Mouse (Mus musculus): ENCODE results near the gene Galnt4.
"Not testable (repeated sequence)": the region's sequence is repeated elsewhere in the genome, so short reads cannot be mapped to it uniquely, and the experiment has no call there.

The Galnt4 gene

DNA sequence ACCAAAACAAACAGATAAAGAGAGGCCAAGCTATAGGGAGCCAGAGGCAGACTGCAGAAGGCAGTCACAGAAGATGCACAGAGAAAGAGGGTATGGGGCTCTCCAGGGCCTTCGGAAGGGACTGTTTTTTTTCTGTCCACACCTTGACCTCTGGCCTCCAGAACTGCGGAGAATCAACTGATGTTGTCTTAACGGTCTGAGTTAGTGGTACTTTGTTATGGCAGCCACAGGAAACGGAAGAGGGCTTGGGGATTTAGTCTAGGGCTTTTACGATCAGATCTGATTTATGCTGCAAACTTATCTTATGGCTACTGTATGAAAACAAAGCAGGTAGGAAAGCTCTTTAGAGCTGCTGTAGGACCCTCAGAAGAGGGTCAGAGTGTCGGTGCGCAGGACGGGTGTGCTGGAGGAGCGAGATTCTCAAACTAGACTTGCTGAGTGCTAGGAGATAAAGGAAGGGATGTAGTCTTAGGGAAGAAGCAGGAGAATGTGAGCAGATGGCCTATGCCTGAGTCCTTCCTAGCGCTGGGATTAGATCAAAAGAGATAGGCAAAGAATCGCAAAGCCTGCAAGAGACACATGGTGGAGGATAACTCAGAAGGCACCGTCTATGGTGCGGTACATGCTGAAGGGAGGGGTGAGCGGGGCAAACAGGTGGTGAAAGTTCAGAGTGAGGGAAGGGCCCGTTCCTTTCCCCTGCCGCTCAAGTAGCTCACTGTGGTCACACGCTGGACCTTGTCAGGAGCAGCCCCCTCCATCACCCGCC, 7.7 kb downstream of the Galnt4 start:
- no peak for DNase-seq

DNA sequence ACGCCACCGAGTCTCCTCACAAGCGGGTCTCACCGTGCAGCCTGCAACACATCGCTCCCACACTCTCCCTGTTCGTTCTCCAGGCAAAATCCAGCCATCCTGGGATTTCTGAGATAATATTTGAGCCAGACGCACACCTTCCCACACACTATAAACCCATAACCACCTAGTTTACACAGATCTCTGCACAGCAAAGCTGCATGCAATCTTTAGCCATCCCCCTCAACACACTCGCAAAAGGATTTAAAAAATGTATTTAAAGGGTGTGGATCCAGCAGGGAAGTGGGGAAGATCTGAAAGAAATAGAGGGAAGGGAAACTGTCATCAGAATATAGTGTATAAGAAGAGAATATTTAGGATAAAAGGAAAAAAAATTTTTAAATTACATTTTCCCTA, 8.3 kb downstream of the Galnt4 start:
- DNase-seq, result no peak

DNA sequence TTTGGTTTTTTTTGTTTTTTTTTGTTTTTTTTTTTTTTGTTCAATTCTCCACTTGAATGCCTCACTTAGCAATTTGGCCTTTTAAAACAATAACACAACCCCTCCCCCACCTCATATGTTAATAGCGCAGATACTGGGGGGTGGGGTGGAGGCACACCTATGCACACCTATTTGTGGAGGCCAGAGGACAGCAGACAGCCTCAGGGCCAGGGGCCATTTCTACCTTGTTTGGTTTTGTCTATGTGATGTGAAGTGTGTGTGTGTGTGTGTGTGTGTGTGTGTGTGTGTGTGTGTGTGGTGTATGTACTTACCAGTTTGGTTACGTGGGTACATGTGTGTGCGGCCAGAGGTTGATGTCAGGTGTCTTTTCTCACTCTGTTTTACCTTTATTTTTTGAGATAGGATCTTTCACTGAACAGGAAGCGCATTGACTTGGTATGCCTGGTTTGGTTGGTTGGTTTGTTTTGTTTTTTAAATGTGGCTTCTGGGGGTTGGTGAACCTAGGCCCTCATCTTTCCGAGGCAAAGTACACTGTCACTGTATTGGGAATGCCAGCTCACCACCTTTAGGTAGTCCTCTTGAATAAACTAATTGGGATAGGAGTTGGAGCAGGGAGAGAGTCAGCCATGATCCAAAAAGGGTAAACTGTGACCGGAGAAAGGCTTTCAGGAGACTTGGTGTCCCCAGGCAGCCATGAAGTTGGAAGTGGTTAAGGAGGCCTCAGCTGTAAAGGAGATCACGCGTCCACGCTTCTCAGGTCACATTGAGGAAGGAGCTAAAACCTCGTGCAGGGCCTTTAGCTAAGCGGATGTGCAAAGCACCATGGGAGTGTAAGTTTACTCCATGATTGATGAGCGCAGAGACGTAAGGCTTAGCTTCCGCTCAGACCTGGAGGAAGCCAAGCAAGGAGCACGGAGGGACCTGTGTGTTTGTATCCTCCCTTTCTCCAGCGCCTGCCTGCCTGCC, 9.0 kb downstream of the Galnt4 start:
- DNase-seq, result no peak

DNA sequence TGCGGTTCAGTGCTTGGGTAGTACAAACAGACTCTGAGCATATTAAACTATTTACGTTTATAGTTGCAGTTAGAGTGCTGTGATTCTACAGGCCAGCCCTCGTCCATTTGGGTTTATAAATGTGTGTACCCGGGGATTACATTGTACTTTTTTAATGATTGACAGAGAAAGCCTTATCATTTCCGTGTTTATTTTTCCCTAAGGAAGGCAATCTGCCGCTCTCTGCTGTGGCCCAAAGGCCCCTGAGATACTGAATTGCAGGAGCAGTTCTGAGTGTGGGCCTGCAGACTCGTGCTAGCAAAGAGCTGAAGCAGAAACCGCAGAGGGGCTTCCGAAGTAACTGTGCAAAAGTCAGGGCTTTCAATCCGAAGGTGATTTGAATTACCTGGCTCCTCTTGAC, 9.9 kb downstream of the Galnt4 start:
- no peak for DNase-seq

DNA sequence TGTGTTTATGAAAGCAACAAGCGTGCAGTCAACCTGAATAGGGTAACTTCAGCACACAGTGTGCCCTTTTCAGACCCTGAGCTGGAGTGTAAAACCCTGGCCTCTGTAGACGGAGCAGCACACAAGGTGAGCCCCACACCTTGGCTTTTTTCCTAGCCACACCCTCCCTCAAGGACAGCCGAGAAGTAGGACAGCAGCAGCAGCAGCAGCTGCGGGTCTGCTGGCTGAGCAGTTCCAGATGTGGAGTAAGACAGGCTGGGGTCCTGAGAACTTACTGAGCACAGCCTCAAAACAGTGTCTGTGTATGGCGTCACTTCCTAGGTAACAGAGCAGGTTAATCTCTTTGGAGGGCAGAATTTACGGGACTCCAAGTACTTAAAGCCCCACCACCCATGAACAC, 10.7 kb downstream of the Galnt4 start:
- DNase-seq, result no peak

DNA sequence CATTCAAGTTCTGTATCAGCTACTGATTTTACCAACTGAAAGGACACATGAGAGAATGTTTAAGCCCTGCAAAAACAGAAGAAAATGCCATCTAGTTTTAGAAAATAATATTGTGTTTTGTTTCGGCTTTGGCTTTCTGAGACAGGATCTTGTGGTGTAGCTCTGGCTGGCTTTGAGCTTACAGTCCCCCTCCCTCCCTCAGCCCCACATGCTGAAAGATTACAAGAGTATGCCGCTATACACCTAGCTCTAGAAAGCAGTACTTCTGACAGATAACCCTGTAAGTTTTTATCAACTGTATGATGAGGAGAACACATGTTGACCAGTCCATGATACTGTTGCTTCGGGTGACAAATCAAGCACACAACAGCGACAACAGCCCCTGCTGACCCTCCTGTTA, 11.5 kb downstream of the Galnt4 start:
- DNase-seq, result no peak

DNA sequence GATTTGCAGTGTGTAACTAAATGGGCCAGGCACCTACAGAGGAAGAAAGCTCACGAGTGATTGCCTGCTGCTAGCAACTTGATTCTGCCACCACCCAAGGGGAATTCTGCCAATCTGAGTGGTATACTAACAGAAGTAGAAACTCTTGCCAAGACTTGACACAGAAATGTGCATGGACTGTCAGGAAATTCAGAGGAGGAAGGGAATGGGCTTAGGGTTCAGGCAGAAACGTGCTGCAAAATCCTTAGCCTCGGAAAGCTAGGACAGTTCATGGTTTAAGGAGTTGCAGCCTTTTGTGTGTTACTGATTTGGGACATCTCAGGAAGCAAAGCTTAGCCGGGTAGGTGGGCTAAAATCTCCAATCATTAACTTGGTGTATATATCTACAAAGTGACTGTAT, 18.3 kb downstream of the Galnt4 start, which contains the start of gene Phxr2:
Gene Phxr2 (minus strand): TSS at position 101 of the 400 bp plus-strand sequence.
- DNase-seq, result no peak

DNA sequence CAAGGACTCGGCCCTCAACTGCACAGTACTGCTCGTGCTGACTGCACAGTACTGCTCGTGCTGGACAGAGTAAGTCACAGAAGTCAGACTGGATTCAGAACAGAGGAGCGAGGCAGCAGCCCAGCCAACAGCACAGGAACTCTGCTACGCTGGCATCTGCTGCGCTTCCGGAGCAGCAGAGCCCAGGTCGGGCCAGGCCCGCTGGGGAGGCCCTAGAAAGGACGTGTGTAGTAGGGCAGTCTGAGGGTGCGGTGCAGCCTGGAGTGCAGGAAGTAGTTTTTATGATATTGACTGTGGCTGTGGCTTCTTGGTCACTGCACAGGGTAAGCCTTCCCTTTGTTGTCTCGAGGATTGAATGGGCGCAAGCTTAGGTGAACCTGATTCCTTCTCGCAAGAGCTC, 19.0 kb downstream of the Galnt4 start:
- DNase-seq, result no peak

DNA sequence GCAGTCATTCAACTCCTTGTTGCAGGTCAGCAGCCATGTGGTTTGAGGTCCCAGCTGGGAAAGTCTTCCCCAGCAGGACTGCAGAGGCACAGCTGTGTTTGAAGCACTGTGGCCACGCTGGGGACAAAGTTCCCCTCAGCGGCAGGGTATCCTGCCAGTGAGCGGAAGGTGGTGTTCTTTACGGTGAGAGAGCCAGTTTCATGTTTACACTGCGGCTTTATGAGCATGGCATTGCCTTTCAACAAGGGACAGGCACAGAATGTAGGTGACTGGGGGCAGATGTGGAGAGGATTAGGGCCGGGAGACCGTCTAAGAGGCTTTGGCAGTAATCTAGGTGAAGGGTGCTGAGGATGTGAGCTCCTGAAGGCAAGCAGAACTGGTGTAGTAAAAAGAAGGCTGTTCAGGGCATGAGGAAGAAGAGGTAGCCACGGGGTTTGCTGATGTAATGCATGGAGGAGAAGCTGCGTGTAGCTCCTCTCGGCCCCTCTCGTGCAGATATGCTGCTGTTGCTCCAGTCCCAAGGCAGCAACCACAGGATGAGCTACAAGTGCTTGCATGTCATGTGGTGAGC, 19.8 kb downstream of the Galnt4 start:
- DNase-seq, result no peak

DNA sequence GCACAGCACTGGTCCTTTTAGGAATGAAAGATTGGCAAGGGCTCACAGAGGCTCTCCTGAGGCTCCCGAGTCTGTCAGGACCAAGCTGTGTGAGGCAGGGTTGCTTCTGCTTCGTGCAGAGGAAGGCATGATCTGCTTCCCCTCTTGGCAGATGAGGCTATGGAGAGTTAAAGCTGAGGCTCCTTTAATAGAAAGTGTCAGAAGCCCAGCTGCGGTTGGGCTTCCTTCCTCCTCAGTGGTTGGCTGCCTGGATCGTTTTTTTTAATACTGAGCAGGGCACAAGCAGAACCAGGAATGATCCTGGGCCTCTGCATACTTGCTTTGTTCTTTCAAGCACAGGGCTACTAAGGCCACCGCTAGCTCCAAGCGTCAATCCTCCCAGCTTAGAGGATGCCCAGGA, 22.7 kb downstream of the Galnt4 start:
- DNase-seq, result no peak

DNA sequence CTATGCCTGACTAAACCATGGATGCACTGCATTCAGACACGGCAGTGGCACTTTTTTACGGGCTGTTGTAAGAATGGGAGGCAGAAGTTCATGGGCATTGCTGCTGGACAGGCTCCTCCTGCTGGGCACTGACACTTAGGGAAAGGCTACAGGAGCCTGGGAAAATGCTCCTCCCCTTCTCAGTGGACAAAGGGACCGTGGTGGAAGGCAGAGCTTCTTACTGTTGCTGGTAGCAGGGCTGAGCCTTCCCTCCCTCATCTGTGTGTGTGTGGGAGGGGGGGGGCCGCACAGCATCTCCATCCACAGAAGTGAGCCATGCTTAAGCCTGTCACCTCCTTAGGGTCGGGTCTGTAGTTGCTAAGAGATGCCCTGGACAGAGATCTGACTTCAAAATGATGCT, 23.3 kb downstream of the Galnt4 start:
- DNase-seq, result no peak

DNA sequence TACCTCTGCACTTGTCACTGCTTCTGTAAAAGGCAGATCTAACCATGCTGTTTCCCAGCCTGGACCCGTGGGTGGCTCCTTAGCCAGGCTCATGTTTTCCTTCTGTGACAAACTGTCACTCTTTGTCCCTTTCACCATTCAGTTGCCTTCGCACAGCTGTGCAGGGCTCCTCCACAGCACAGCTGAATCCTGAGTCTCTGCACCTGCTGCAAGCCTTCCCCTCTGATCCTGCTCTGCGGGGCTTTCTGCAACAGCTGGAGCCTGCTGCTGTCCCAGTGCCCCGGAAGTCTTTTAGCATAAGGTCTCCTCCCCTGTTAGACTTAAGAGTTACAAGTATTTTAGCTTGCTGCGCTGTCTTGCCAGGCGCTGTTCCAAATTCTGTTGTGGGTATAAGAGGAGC, 24.2 kb downstream of the Galnt4 start:
- DNase-seq, result no peak

DNA sequence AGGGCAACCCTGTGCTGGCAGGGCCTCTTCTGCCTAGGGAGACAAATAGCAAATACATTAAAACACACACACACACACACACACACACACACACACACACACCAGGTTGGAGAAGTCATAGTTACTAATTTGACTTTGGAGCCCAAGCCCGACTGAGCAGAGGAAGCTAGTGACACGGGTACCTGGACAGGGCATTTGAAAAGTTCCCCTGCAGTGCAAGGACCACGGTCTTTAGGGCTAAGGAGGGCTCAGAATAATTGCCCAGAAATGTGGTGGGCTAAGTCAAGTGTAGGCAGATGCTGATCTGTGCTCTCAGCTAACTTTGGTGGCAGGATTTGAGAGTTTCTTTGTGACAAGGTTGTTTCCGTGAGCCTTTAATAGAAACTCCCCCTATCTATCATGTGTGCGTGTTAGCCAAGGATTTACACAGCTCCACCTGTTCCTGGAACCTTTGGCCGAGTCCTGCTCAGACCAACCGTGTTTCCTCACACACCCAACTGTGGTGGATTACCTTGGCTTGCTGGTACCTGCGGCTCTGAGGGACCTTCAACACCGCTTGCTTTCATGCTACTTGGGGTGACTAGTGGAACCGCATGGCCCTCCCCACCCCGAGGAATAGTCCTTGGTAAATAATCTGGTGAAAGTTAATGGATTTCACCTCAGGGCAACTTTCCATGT, 24.8 kb downstream of the Galnt4 start:
- DNase-seq, result no peak

DNA sequence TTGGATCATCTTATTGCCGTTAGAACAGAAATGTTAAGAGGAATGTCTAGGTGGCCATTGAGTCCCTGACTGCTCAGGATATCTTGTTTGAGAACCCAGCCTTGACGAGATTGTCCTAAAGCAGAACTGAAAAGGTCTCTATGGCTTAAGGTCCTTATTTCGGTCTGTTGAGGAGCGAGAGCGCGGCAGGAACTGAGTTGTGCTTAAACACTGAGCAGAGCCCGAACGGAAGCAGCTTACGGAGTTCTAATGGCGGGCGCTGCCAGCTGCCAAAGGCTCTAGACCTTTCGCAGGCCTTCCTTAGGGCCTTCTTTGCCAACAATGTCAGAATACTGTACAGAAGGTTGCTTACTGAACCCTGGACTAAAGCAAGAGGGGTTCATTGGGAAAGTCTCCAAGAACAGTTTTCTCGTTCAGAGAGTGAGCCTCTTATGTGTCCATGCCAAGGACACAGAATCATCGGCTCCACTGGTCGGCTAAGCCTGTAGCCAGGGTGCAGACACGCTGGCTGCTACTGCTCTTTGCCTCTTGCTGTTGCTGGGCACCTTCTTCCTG, 25.4 kb downstream of the Galnt4 start:
- no peak for DNase-seq

DNA sequence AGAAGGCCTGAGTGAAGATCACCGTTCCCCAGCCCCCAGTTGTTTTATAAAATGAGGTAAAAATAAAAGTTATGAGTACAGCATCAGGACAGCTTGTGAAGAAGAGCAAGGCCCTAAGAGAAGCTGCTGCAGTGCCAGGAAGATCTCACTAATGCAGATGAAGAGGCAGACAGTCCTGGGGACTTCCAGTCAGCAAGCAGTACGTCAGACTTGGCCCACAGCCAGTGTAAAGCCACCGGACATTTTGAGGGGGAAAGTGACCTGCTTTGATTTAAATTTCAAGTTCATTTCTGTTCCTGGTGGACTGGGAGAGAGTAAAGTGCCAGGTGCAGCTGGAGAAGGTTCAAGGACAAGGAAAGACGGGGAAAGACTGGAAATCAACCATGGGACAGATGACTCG, 28.4 kb downstream of the Galnt4 start:
- no peak for DNase-seq

DNA sequence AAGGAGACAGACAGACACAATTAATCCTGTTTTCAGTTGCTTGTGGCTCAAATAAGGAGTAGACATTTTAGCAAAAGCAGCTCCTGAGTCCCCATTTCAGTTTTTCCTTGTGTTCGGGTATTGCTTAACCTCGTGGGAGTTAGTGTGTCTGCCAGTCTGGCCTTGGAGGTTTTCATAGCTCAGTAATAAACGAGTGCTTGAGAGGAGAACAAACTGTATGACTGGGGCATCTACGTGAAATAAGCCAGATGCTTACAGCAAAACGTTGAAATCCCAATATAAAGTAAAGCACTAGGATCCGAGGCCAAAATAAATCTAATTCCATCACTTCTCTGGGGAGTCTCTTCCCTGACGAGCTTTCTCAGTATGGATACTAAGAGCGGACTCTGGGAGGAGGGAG, 37.7 kb downstream of the Galnt4 start:
- DNase-seq, result no peak

DNA sequence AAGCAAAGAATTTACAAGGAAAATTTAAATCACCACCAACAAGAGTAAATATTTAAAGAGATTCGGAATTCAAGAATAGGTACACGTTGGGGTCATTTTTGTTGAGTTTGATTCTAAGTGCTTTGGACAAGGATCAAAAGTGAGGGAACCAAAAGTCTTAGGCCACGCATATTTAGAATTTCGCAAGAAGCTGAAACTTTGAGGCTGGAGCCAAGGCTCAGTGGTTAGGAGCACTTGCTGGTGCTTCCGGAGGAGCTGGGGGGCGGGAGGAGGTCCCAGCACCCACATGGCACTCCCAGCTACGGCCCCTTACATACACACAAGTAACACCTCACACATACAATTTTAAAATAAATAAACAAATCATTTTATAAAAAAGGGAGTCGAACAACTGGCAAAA, 38.6 kb downstream of the Galnt4 start:
- DNase-seq, result no peak

DNA sequence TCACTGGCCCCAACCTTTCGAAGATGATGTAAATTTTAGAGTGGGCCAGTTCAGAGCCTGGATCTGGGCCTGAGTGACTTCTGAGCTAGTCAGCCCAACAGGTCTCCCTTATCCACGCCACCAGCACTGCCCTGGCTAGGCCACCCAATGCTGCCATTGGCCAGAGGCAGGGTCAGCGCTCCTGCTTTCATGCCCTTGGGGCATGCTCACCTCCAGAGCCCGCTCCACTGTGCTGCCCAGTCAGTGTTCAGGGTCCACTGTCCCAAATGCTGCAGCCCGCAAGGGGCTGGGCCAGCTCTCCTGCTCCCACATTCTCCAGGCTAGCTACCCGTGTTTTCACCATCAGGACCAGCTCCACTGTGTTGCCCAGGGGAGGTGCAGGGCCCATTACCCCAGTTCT, 42.1 kb downstream of the Galnt4 start:
- no peak for DNase-seq

DNA sequence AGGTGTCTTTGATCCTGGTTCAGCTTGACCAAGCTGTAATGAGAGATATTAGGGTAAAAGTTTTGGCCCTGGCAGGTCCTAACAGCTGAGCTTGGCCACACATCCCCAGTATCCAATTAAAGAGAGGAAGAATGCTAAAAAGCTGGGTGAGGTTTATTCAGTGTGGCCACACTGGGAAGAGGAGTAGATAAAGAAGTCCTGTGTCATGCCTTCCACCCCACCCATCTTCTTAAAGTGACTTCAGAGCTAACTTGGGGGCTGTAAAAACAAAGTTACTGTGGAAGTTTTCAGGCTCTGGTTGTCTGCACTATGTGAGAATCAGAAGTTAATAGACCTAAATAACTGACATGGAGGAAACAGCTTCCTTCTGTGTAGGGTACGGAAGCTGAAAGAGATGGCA, 43.6 kb downstream of the Galnt4 start:
- no peak for DNase-seq

DNA sequence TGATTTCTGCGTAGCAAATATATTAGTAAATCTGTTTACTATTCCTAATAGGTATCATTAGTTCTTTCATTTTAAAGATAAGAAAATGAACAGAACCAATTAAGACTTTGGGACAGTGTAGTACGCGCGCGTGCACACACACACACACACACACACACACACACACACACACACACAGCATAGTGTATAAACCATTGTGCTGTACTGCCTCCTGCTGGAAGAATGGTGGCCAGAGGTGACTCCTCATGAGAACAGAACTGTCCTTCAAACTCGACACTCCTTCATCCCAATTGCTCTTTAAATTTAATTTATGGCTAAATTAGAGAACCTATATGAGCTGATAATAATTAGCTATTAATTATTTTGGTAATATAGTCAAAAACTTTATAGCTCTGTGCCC, 44.1 kb downstream of the Galnt4 start:
- DNase-seq, result peak; percentile 36

DNA sequence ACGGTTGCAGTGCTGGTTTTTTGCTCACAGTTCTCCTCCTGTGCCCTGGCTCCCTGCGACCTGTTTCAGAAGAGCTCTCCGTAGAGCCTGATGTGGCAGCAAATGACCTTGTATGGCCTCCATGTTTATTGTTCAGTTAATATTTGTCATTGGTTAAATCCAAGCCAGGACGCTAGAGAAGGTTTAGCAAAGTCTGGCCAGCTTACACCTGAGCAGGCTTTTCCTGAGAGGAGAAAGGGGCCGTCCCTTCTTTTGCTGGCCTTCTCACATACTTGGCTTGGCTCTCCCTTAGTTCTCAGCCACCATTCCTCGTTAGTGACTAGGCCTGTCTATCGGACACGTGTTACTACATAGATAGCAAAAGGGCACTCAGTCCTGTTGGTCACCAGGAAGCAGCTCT, 46.7 kb downstream of the Galnt4 start:
- DNase-seq, result no peak

DNA sequence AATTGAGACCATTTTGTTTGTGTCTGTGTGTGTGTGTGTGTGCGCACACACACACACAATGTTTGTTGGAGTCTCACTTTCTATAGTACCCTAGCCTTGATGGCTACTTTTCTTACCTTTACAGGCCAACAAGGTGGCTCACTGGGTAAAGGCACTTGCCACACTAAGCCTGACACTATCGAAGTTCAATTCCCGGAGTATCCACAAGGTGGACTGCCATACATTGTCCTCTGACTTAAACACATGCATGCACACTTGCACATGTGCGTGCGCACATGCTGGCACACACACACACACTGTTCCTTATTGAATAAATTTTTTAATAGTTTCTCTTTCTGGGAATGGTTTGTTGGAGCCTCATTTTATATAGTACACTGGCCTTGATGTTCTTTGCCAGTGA, 48.8 kb downstream of the Galnt4 start:
- no peak for DNase-seq

DNA sequence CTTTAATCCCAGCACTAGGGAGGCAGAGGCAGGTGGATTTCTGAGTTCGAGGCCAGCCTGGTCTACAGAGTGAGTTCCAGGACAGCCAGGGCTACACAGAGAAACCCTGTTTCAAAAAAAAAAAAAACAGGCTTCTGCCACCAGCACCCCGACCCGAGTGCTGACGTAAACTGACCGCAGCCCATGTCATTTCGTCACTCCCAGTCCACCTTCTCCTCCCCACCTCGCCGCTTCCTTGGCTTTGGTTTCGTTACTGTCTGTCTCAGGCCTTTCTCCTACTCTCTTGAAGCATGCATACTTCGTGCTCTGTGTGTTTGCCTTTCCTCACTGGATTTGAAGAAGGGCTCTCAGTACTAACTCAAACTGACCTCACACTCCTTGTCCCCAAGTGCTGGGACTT, 49.7 kb downstream of the Galnt4 start:
- not testable (repeated sequence) for DNase-seq
